ENCODE assay signal across 27 mouse cellular contexts in the genomic region with DNA sequence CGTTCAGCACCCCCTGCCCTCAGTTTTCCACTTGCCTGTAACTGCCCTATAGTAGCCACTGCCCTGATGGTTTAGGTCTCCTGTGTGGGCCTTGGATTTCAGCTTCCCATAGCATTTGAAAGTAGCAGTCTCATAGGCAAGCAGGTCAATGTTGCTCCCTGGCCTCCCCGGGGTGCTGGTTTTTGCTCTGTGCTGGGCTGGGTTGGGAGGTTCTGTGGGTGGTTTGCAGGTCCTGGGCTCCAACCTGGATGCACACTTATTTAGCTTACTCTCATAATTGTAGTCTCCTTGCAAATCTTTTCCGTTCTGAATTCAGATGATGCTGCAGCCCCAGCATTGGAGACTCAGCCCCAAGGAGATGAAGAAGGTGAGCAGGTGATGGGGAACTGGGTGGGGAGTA.
"Had no signal": no experiment of that assay in that cellular context is flagged by ENCODE, and none has a peak within 500 bp of the region (broad histone marks: within the 10 kb centered on the region; RNA-seq: fewer than 3 reads in every experiment).

No protein-coding gene starts in this region.

- H3K27ac ChIP-seq: embryonic facial prominence, embryonic 10.5 days; embryonic facial prominence, embryonic 12.5 days; embryonic facial prominence, embryonic 13.5 days; embryonic facial prominence, embryonic 15.5 days; forebrain, embryonic 10.5 days; forebrain, embryonic 12.5 days; forebrain, embryonic 13.5 days; forebrain, embryonic 15.5 days; gastrocnemius, adult 2 months; heart, adult 2 months had no signal

- H3K4me1 ChIP-seq: forebrain, embryonic 10.5 days; forebrain, embryonic 12.5 days; forebrain, embryonic 13.5 days; forebrain, embryonic 15.5 days had no signal

- H3K4me3 ChIP-seq: embryonic facial prominence, embryonic 10.5 days; embryonic facial prominence, embryonic 12.5 days; embryonic facial prominence, embryonic 13.5 days; embryonic facial prominence, embryonic 15.5 days; erythroblast, embryonic 14.5 days; forebrain, embryonic 10.5 days; forebrain, embryonic 12.5 days; forebrain, embryonic 13.5 days; forebrain, embryonic 15.5 days; gastrocnemius, adult 2 months; heart, adult 2 months had no signal

- H3K9me3 ChIP-seq: embryonic facial prominence, embryonic 10.5 days; embryonic facial prominence, embryonic 12.5 days; embryonic facial prominence, embryonic 13.5 days; embryonic facial prominence, embryonic 15.5 days; forebrain, embryonic 10.5 days; forebrain, embryonic 12.5 days; forebrain, embryonic 13.5 days; forebrain, embryonic 15.5 days had no signal

- H3K9ac ChIP-seq: embryonic facial prominence, embryonic 12.5 days; embryonic facial prominence, embryonic 13.5 days; embryonic facial prominence, embryonic 15.5 days; forebrain, embryonic 12.5 days; forebrain, embryonic 13.5 days; forebrain, embryonic 15.5 days; forebrain, postnatal 0 days had no signal

- H3K27me3 ChIP-seq: embryonic facial prominence, embryonic 12.5 days; forebrain, embryonic 12.5 days; forebrain, embryonic 13.5 days; forebrain, embryonic 15.5 days had no signal

- H3K36me3 ChIP-seq: embryonic facial prominence, embryonic 10.5 days; embryonic facial prominence, embryonic 12.5 days; embryonic facial prominence, embryonic 15.5 days; forebrain, embryonic 10.5 days; forebrain, embryonic 12.5 days; forebrain, embryonic 15.5 days had no signal

- DNase-seq: cerebellum, adult 2 months; cerebellum, adult 8-10 months; cerebellum, adult 9-10 months; cerebellum, adult 9-11 months; cerebellum, postnatal 10 days; cerebellum, postnatal 14 days; cerebellum, postnatal 25 days; cerebellum, postnatal 36 days; embryo, embryonic 11 days; forebrain, postnatal 0 days; gastrocnemius, adult 2 months; gastrocnemius, postnatal 10 days; gastrocnemius, postnatal 14 days; gastrocnemius, postnatal 25 days; gastrocnemius, postnatal 36 days; heart, adult 2 months had no signal

- H3K4me2 ChIP-seq: embryonic facial prominence, embryonic 12.5 days; embryonic facial prominence, embryonic 13.5 days; embryonic facial prominence, embryonic 15.5 days; forebrain, embryonic 12.5 days; forebrain, embryonic 13.5 days; forebrain, embryonic 15.5 days had no signal

- ATAC-seq: forebrain, embryonic 13.5 days; forebrain, embryonic 14.5 days; forebrain, embryonic 15.5 days; forebrain, embryonic 16.5 days; forebrain, postnatal 0 days had no signal
